Mouse (Mus musculus) urinary bladder, postnatal 14 days (tissue): ENCODE measurements at regions not wholly inside any gene's neighbourhood (a gene's known extent, or its start where the extent isn't known, plus 50 kb on each side); places are given as distances from the start of the nearest gene placed in this dataset.

Experiments
- DNase-seq: peaks from one replicate; pipeline ENCODE4 v3.0.0; 2021; ENCODE audit warnings: low spot score

DNA sequence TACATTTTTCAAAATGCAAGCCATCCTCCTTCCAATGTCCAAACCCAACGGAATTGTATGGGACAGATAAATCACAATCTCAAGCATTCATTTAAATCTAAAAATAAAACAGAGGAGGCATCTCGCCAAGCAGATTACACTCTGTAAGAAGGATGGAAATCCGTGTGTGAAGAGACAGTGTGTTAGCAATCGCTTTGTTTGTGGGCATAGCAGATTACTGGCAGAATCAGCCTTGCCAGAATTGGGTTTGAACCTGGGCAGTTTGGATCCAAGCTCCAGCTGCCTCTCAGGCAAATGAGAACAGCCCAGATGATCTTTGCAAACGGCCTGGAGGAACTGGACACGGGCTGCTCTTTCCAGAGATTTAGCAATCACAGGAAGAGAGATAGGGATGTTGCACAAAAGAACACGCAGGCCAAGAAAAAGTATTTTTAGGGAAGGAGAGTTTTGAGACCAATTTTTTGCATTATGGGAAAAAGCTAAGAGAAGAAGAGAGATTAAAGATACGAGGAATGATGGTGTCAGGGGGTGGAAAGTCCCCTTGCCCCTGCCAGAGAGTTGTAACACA, 2310.1 kb upstream of the Gm7489 start:
- DNase-seq, result peak; percentile 16

DNA sequence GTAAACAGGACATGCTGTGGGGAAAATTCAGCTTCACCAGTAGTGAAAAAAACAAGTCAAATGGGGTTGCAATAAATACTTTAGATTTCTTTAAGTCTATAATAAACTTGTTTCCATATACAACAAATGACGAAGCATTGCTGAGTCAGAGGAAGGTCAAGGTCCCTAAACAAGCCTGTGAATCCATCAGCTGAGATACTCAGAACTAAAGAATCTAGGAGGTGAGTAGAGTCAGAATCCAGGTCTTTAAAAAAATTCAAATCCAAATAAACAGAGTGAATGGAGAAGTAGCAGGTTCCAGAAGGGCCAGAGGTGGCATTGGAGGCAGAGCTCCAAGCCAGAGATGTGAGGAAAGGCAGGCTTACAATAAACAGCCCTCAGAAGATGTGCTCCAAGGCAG, 2301.1 kb upstream of the Gm7489 start:
- DNase-seq, result no peak

DNA sequence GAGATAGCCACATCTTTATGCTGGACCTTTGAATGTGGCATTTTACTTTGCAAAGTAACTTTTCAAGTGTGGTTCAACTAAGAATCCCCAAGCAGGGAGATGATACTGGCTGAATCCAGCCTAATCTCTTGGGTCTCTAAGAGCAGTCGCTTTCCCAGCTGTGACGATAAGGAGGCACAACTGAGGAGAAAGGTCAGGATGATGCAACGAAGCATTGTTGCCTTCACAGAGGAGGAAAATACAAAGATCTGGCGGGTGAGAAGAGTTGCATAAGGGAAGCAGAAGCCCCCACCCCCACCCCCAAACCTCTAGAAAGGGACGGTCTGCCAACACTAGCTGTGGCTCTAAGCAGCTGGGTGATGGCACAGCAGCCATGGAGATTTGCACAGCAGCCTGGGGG, 2298.6 kb upstream of the Gm7489 start:
- DNase-seq, result no peak

DNA sequence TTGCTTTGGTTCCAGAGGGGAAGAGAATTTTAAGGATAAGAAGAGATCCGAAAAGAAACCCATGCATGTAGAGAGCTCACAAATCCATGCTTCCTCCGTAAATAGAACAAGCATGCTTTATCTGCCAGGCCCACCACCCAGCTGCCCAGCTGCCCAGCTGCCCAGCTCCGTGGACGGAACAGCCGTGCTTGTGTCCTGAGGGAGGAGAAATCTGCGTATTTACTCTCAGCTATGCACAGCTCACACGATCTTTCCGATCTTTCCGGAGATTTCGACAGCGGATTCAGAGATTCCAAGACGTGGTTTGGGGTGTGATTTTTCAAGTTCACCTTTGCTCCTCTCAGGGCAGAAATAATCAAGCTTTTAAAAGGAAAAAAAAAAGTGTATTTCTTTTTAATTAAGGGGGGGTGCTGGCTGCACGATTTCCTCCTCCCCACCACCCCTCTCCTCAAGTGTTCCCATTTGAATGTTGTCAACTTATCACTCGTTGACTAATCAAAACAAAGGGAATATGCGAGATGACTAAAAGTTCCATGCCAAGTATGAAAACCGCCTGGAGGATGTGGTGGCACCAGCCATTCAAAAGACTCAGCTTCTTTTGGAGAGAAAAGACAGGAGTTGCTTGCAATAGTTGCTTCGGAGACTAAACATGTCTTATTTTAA, 2293.2 kb upstream of the Gm7489 start:
- DNase-seq, result no peak

DNA sequence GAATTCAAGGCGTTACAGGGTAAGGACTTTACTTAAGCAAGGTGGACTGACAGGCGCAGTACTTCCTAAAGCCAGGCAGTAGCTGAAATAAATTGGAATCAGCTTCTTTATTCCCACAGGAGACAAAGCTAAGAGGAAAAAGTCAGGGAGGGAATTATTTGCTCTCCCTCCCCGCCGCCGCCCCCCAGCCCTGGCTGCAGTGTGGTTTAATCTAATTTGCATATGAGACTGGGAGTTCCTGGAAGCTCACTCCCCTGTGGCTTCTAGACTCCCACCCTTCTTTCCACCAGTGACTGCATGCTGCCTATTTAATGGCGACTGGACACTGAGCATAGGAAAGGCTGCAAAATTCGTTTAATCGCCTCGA, 2292.7 kb upstream of the Gm7489 start:
- DNase-seq, result peak; percentile 23

DNA sequence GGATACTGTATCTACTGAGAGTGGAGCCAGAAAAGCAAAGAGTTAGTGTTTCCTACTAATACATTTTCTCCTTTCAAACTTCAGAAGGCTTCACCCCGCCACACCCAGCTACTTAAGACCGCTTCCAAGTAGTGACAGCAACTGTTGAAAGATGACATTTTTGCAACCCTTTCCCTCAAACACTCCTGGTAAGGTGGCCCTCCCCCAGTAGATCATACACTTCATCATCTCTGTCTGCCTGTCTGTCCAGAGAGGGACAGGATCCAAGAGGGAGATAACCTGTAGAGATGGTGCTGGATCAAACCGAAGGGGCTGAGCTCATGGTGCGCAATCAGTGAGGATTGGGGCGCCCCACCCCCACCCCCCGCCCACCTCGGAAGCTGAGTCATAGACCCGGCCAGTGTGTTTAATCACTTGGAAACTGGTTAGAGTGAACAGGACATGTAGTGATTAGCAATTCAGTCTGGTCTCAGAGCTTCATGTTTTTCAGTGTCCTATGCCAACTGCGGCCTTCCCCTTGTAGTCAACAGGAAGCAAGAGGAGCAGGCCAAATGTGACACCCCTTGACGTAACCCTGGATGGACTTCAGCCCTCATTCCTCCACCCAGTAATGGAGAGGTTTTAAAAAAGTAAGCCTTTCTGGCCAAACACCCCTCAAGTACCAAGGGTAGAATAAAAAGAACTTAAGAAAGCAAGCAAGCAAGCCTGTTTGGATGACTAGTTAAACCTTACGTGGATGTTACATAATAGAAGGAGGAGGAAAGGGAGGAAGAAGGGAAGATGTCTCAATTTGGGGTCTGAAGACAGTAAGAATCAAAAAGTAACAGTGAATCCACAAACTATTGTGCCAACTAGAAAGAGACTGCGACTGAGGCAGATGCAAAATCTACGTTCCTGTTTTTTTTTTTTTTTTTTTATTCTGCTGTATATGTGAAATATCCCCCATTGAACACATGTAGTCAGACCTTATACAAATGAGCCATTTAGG, 2291.9 kb upstream of the Gm7489 start:
- peak; percentile 51 for DNase-seq

DNA sequence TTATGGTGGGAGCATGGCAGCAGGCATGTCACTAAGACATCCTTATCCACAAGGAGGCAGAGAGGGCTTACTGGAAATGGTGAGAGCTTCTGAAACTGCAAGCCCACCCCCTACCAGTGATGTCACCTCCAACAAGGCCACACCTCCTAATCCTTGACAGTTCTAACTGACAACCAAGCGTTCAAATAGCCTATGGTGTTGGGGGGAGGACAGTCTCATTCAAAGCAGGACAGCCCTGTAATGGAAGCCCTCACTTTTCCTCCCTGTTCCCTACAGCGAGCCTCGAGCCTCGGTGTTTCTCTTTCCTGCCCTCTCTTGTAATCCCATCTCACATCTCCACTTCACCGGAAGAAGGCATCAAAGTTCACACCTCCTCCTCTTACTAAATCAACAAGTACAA, 2290.6 kb upstream of the Gm7489 start:
- no peak for DNase-seq

DNA sequence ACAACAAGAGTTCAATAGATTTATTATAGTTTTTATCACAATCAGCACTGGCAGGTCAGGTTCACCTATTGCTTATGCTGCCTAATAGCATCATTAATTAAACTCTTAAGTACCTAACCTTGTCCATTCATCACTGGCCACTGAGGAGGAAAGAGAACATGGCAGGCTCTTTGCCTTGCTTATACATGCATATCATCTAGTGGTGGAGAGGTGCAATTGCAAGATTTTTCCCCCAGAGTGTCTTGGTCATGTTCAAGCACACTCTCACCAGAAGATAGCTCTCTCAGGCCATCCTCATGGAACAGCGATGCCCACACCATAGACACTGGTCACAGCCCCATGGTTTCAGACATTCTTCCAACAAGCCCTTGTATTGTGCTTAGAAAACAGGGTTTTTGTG, 2289.1 kb upstream of the Gm7489 start:
- peak; percentile 11 for DNase-seq

DNA sequence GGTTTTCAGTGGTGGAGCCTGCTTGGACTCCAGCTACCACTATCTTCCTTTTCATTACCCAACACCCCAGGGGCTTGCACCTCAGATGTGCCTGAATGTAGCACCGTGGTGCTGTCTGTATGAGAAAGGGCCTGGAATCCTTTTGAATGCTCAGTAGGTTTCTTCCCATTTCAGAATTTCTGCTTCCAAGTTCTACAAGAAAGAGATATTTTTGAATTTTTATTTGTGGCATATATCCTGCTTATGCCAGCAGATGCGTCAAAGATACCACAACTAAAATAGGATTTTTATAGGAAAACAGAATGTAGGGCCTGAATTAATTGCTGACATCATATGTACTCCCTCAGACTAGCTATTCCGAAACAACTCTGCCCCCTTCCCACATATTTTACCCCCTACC, 2286.9 kb upstream of the Gm7489 start:
- DNase-seq, result no peak

DNA sequence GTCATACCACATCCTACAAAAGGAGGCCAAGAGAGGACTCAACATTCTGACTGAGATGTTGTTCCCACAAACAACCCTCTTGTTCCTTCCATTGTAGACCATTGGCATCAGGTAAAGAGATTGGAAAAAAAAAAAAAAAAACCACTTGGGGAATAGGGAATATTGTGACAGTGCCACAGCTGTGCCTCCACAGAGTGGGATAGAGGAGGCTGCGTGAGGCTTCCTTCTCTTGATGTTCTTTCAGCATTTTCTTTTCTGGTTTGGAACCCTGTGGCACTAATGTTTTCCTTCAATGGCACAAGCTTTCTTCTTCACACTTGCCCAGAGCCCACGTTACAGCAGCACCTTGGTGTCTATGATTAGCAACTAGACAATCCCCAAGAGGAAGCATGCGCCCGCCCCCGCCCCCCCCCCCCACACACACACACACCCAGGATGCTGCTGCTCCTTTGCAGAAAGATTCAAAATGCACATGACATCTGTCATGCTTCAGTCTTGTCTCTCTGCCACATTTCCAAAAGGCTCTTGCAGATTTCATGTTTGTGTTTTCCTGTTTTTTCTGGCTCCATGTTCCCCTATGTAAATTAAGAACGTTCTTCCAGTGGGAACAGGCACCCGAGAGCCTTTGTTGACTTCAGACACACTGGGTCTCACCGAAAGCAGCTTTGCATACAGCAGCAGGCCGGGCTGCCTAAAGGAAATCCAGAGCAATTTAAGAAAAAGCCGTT, 2283.4 kb upstream of the Gm7489 start:
- no peak for DNase-seq

DNA sequence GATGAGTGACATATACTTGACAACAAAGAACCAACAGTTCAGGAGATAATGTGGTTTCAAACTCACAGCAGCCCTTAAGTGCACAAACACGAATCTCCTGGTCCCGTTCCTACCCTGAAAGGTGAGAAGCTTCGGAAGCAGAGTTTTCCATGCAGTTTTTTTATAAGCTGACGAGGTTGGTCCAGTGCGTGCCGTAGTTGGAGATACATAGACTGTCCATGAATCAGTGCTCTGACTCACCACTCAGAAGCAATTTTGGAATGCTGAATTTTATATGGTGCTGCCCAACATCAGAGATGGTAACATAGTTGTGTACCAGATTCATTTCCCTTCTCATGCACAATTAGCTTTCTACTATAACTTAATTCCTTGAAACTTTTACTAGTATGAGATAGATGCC, 2263.3 kb upstream of the Gm7489 start:
- no peak for DNase-seq

DNA sequence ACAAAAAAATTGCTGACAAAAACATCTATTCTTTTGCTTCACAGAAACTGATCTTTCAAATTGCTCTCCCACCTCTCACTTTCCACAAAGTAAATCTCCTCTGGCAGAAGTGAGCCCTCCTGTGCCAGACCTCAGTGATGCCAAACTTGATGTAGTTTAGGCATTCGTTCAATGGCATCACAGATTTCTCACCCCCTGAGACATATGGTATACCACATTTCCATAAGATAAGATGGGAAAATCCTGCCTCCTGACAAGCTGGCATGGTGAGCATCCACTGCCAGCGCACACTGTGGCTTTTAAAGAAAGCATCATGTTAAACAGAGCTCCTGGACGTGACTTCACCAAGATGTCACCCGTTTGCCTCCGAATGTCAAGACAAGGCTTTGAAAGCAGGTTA, 2257.2 kb upstream of the Gm7489 start:
- no peak for DNase-seq

DNA sequence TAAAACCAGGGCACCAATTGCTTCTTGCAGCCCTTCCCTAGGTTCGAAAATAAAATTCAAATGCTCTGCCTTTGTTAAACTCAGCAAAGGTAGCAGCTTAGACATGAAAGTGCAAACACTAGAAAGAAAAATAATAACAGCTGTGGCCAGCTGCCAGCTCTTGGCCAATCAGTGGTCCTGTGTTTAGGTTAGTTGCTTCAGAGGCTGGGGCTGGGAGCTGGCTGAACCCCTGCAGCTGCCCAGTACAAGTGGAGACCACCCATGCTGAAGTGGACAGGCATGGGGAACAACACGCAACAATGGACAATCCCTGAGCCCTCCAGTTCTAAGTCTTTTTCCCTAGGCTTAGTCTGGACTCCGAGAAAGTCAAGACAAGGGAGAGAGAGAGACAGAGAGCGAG, 2256.2 kb upstream of the Gm7489 start:
- DNase-seq, result no peak

DNA sequence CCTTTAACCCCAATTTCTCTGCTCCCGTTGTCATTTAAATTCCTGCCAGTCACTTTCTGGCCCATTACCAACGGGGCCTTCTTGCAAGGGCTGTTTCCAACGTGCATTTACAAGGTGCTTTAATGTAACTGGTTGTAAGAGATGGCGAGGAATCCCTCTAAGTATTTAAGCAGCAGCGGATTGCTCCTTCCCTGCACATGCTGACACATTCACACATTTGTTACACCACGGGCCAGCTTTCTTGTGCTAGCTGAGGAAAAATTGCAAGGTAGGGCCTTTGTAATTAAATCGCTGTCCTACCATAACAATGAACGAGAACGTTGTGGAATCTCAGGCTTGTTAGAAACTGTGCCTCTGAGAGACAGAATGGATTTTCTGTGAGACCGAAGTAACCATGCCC, 2252.8 kb upstream of the Gm7489 start:
- DNase-seq, result no peak

DNA sequence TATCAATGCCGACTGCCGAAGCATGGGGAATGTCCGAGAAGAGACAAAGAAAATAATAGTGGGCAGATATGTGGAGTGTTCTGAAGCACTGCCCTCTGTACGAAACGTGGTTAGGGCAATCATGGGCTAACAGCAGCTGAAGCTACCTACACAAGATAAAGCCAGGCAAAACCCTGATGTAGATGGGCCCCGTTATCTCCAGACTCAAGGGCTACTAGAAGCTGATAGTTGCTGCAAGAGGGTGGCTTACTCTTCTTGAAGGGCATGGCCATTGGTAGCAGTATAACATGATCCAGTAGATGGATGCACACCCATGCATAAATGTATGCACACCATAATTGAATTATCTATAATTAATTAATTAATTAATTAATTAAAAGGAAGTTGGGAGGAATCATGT, 2251.6 kb upstream of the Gm7489 start:
- DNase-seq, result no peak

DNA sequence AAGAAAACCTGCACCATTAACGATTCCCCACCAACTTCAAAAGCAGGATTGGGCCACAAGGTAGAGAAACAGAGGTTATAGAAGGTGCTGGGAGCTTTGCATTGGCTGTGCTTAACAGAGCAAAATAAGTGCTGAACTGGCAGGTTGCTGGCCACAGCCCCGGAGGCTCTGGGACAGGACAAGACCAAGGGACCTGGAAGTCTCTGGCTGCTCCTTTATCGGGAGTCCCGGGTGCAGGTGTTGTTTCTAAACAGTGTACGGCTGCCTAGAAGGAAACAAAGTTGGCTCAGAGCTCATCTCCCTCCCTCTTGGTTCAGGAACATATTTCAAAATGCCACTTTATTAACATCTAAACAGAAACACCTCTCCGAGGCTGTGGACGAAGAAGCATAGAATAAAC, 2250.0 kb upstream of the Gm7489 start:
- no peak for DNase-seq

DNA sequence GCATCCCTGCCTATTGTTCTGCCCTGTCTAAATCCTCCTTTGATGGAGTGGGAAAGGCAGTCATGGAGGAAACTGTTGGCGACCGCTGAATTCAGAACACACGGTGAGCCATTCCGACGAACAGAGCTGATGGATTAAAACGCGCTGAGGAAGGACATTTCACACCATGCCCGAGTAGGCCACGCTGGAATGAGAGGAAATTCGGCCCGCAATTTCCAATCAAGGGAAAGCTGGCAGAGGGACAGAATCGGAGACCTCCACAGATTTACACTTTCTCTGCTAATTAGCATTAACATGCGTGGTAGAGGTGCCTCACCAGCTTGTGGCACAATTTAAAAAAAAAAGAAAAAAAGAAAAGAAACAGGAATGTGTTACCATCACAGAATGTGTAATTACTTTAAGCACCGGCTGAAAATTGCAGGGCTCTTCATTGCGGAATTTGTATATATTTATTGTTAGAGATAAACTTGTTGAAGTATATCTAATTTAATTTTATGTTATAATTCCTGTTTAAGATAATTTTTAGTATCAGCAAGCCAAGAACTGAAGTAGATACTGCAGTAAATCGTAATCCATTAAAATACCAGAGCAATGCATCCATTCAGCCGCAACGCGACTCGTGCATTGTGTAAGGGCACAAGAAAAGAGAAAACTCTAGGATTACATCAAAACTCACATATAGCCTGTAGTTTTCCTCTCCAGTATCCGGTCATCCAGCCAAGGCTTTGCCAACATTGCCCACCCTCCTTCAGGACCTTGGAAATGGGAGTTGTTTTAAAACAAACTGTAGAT, 2249.4 kb upstream of the Gm7489 start:
- no peak for DNase-seq

DNA sequence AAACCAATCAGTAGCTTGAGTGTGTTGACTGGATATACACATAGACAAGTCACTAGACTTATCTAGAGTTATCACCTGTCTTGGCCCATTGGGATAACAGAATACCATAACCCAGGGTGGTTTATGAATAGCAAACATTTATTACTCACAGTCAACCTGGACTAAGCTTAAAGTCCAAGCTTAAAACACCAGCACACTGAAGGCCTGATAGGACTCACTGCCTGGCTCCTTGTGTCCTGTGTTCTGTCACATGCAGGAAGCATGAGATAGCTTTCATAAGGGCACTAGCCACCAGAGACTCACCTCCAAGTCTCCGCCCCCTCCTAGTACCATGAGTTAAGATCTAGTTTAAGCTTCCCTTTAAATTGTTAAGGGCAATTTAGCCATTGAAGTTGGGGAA, 2247.1 kb upstream of the Gm7489 start:
- no peak for DNase-seq

DNA sequence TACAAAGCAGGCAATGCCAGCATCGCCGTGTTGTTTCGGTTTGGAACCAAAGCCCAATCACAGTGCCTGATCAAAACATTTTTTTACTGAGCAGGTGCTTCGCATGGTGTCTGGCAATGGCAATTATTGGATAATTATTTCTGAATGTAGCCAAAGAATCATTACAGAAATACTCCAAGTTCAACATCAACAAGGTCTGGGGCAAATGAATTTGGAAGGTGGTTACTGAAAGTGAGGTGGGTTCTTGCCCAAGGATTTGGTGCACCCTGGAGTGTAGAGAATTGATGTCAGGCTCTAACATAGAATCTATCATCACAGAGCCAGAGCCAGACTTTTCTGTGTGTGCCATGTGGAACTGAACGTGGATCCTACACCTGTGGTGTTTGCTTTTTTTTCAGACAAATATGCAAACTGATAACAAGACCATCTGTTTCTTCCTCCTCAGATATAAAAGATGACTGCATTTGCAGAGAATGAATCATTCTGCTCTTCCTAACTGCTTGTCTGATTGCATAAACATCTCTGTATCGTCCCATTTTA, 2240.9 kb upstream of the Gm7489 start:
- DNase-seq, result no peak

DNA sequence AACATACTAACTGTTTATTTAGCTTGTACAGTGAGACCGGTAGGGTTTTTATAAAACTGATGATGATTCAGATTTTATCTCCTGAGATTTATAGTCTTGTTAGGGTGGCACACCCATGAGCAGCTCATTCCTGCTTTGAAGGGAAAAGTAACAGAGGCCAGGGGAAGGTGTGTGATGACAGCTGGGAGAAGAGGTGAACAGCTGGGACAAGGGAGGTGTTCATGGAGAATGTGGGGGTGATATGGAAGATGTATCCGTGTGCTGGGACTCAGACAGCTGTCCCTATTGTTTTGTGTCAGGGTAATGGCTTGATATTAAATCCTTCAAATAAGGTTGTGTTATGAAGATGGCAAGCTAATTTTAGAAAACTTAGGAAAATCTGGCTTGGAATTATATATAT, 2238.4 kb upstream of the Gm7489 start:
- DNase-seq, result no peak

DNA sequence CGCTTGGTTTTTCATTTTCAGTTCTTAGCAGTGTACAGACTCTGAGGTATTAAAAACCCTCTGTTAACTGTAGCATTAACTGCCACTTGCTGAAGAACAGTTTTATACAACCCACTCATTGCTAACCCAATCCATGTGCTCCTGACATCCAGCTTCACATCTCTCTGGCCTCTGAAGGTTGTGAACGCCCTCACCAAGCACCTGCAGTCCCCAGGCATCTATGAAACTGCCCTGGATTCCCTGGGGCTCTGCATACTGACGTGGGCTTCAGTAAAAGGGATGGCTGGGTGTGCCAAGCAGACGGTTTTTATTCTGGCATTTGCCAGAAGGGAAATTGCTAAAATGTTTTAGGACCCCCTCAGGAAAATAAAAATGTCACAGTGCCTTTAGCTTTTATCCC, 2232.2 kb upstream of the Gm7489 start:
- DNase-seq, result no peak

DNA sequence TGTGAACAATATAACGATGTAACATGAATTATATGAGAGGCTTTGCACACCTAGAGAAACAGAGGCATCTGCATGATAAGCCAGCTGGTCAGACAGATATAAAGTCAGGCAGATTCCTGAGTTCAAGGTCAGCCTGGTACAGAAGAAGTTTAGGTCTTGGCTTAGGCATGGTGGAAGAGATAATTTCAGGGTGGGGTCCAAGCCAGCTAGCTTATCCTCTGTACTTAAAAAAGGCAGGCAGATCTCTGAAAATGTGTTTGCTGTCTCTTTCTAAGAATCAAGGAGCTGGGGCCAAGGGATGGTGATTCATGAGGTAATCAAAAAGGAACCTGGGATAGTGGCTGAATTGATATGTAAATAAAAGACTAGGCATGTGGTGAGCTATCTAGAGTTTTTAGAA, 2227.1 kb upstream of the Gm7489 start:
- DNase-seq, result no peak
